ENCODE assay signal across 31 mouse cellular contexts in the genomic region with DNA sequence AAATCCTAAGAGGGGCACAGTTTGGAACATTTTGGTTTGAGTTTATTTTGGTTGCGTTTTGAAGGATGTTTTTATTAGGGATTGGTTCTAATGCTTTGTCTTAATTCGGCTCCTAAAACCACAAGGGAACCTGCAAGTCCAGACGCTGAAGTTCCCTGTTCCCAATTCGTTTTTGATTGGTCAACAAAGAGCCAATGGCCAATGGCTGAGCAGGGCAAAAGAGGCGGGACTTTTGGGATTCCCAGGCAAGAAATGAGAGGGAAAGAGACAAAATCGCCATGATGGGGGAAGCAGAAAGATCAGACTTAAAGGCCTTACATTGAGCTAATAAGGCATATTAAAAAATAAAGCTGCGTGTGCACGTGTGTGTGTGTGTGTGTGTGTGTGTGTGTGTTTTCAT.
A peak's percentile ranks its signal among the peaks of the same experiment; 100 is the strongest.
DNase-seq lines count a peak whose midpoint lies in the region; ATAC-seq lines count a peak whose summit lies in the region.
"Had no signal": no experiment of that assay in that cellular context is flagged by ENCODE, and none has a peak within 500 bp of the region (broad histone marks: within the 10 kb centered on the region; RNA-seq: fewer than 3 reads in every experiment).

No protein-coding gene starts in this region.

- DNase-seq in heart, adult 8-10 months (ENCODE audit: low spot score): no peak
- DNase-seq in 3134 (ENCODE audit: extremely low read depth, insufficient read length, low spot score): peak; percentile 59
- peak; percentile 49 for DNase-seq in ES-CJ7 (ENCODE audit: low read depth, low spot score)
- DNase-seq in R1 (ENCODE audit: low read depth, low spot score): peak; percentile 86
- no peak for DNase-seq in urinary bladder, postnatal 4 days (ENCODE audit: low spot score in 2 of 2)
- no peak for DNase-seq in forebrain, embryonic 11.5 days (ENCODE audit: low spot score)
- DNase-seq: adrenal gland, adult 2 months; adrenal gland, postnatal 14 days; B cell, adult 2 months; cerebellum, adult 11 months; cerebellum, adult 2 months; cerebellum, adult 9-11 months; cerebellum, postnatal 25 days; forebrain, postnatal 0 days; gastrocnemius, adult 2 months; gastrocnemius, postnatal 14 days; heart, adult 11 months; heart, postnatal 10 days; heart, postnatal 36 days; kidney, adult 18-20 months had no signal

- no peak for ATAC-seq in heart, embryonic 13.5 days (ENCODE audit: extremely low read depth, insufficient number of reproducible peaks, low FRiP score, low TSS enrichment)
- no peak for ATAC-seq in forebrain, embryonic 13.5 days
- ATAC-seq in forebrain, embryonic 11.5 days (replicated peaks; ENCODE audit: low FRiP score): no peak
- ATAC-seq: forebrain, embryonic 14.5 days; forebrain, postnatal 0 days; hindbrain, postnatal 0 days; inflammation-experienced regulatory T-cells, adult 6 months; intestine, embryonic 16.5 days had no signal

- H3K9me3 ChIP-seq in heart, embryonic 13.5 days: no peaks in the 10 kb centered on the region
- no peaks in the 10 kb centered on the region for H3K9me3 ChIP-seq in forebrain, embryonic 13.5 days (replicated peaks)
- H3K9me3 ChIP-seq in forebrain, embryonic 11.5 days (ENCODE audit: control insufficient read depth, low read length): no peaks in the 10 kb centered on the region
- H3K9me3 ChIP-seq: embryonic facial prominence, embryonic 12.5 days; embryonic facial prominence, embryonic 15.5 days; heart, embryonic 10.5 days; hindbrain, embryonic 10.5 days; hindbrain, embryonic 13.5 days had no signal

- H3K4me3 ChIP-seq in heart, embryonic 13.5 days: no peak overlapping the region
- H3K4me3 ChIP-seq in forebrain, embryonic 13.5 days: no peak overlapping the region
- H3K4me3 ChIP-seq in forebrain, embryonic 11.5 days (ENCODE audit: low read depth, low read length): no peak overlapping the region
- H3K4me3 ChIP-seq: embryonic facial prominence, embryonic 12.5 days; embryonic facial prominence, embryonic 15.5 days; gastrocnemius, adult 2 months; heart, embryonic 10.5 days; hindbrain, embryonic 10.5 days; hindbrain, embryonic 13.5 days had no signal

- H3K36me3 ChIP-seq in heart, embryonic 13.5 days: no peaks in the 10 kb centered on the region
- no peaks in the 10 kb centered on the region for H3K36me3 ChIP-seq in forebrain, embryonic 13.5 days (ENCODE audit: poor library complexity, severe bottlenecking)
- no peaks in the 10 kb centered on the region for H3K36me3 ChIP-seq in forebrain, embryonic 11.5 days (ENCODE audit: control insufficient read depth, insufficient read depth, low read length)
- H3K36me3 ChIP-seq: embryonic facial prominence, embryonic 12.5 days; embryonic facial prominence, embryonic 15.5 days; heart, embryonic 10.5 days; hindbrain, embryonic 10.5 days; hindbrain, embryonic 13.5 days had no signal

- H3K27me3 ChIP-seq in heart, embryonic 13.5 days (replicated peaks): no peaks in the 10 kb centered on the region
- H3K27me3 ChIP-seq in forebrain, embryonic 13.5 days: no peaks in the 10 kb centered on the region
- H3K27me3 ChIP-seq in forebrain, embryonic 11.5 days (ENCODE audit: control insufficient read depth, insufficient read depth, low read length): no peaks in the 10 kb centered on the region
- H3K27me3 ChIP-seq: embryonic facial prominence, embryonic 12.5 days; embryonic facial prominence, embryonic 15.5 days; hindbrain, embryonic 13.5 days had no signal

- no peak overlapping the region for H3K9ac ChIP-seq in heart, embryonic 13.5 days
- no peak overlapping the region for H3K9ac ChIP-seq in forebrain, embryonic 13.5 days
- H3K9ac ChIP-seq in forebrain, embryonic 11.5 days (ENCODE audit: low read length): no peak overlapping the region
- H3K9ac ChIP-seq: embryonic facial prominence, embryonic 12.5 days; embryonic facial prominence, embryonic 15.5 days; forebrain, postnatal 0 days; hindbrain, embryonic 13.5 days had no signal

- H3K4me1 ChIP-seq in heart, embryonic 13.5 days: peaks cover 8% of the 10 kb centered on the region
- no peaks in the 10 kb centered on the region for H3K4me1 ChIP-seq in forebrain, embryonic 13.5 days
- H3K4me1 ChIP-seq in forebrain, embryonic 11.5 days (replicated peaks; ENCODE audit: control insufficient read depth, insufficient read depth, low read length): no peaks in the 10 kb centered on the region
- H3K4me1 ChIP-seq: embryonic facial prominence, embryonic 12.5 days; embryonic facial prominence, embryonic 15.5 days; heart, embryonic 10.5 days; hindbrain, embryonic 10.5 days; hindbrain, embryonic 13.5 days had no signal

- no peak overlapping the region; the same call in 1 of the 2 replicates for H3K27ac ChIP-seq in heart, embryonic 13.5 days (replicated peaks)
- no peak overlapping the region for H3K27ac ChIP-seq in forebrain, embryonic 13.5 days
- no peak overlapping the region for H3K27ac ChIP-seq in forebrain, embryonic 11.5 days (ENCODE audit: low read depth, low read length)
- H3K27ac ChIP-seq: embryonic facial prominence, embryonic 12.5 days; embryonic facial prominence, embryonic 15.5 days; gastrocnemius, adult 2 months; heart, embryonic 10.5 days; hindbrain, embryonic 10.5 days; hindbrain, embryonic 13.5 days; hindbrain, postnatal 0 days had no signal

- WGBS in heart, embryonic 13.5 days: 70% methylated on average over 8 of the region's 8 CpGs
- WGBS in forebrain, embryonic 13.5 days: 68% methylated on average over 8 of the region's 8 CpGs
- WGBS in forebrain, embryonic 11.5 days: 72% methylated on average over 8 of the region's 8 CpGs

- H3K4me2 ChIP-seq in heart, embryonic 13.5 days: peak overlapping the region; percentile 10
- H3K4me2 ChIP-seq in forebrain, embryonic 13.5 days: no peak overlapping the region
- H3K4me2 ChIP-seq in forebrain, embryonic 11.5 days (ENCODE audit: low read depth, low read length, severe bottlenecking): no peak overlapping the region
- H3K4me2 ChIP-seq: embryonic facial prominence, embryonic 12.5 days; embryonic facial prominence, embryonic 15.5 days; hindbrain, embryonic 13.5 days had no signal

Comparison
In these comparisons a context has a peak if more than half of its experiments do, and no peak if none do; other contexts are left out.
1. DNase-seq: peak in 3134 (single experiment), ES-CJ7 (single experiment) and R1 (single experiment); none in heart, adult 8-10 months (single experiment), urinary bladder, postnatal 4 days (0 of 2) and forebrain, embryonic 11.5 days (single experiment).